Mouse (Mus musculus): ENCODE data around the gene Pcdh9. TPM values are rescaled to one million over a fixed set of nuclear protein-coding genes. Genes with fewer than 3 reads are reported as not detected.

Gene Pcdh9
- polyA plus RNA-seq, 2 experiments = 6.4 to 44.0 TPM

DNA sequence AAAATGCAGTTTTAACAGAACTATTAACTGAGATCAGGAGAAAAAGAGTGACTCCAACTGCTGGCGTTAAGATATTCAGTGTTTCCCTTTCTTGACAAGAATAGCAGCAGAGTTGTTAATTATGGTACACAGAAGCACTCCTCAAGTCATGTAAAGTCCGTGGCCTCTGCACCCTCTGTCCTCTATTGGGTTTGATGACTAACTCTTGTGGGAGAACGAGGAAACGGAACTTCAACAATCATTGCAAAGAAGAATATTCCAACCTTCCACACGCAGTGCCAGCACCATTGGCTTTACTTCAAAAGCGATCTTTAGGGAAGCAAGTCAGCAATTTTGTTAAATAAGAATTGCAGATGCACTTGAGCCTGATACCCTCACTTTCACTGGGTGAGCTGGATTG is 849.9 kb downstream of the Pcdh9 start:
- no peaks in the 10 kb centered on the region for H3K9me3 ChIP-seq (ENCODE audit: control insufficient read depth, low read length)
- H3K27ac ChIP-seq (replicated peaks; ENCODE audit: low read depth, low read length) = no peak overlapping the region
- no peak for TF ChIP-seq POLR2A (IDR thresholded peaks at IDR 0.05; ENCODE audit: borderline replicate concordance, extremely low read depth, insufficient read depth, insufficient read length)
- ATAC-seq (ENCODE audit: low FRiP score, low read depth) = no peak
- 67% methylated on average over 6 of the region's 6 CpGs for WGBS
- no peak overlapping the region for H3K9ac ChIP-seq (ENCODE audit: low read depth, low read length, severe bottlenecking)
- no peaks in the 10 kb centered on the region for H3K4me1 ChIP-seq (ENCODE audit: control insufficient read depth, insufficient read depth, low read length)
- no peak overlapping the region for H3K4me2 ChIP-seq (replicated peaks; ENCODE audit: low read depth, low read length, severe bottlenecking)
- H3K27me3 ChIP-seq (ENCODE audit: control insufficient read depth, insufficient read depth, low read length) = no peaks in the 10 kb centered on the region
- H3K36me3 ChIP-seq (ENCODE audit: control insufficient read depth, insufficient read depth, low read length) = no peaks in the 10 kb centered on the region
- no peak overlapping the region for H3K4me3 ChIP-seq (replicated peaks; ENCODE audit: low read length)
- DNase-seq (ENCODE audit: low spot score) = peak; percentile 7

DNA sequence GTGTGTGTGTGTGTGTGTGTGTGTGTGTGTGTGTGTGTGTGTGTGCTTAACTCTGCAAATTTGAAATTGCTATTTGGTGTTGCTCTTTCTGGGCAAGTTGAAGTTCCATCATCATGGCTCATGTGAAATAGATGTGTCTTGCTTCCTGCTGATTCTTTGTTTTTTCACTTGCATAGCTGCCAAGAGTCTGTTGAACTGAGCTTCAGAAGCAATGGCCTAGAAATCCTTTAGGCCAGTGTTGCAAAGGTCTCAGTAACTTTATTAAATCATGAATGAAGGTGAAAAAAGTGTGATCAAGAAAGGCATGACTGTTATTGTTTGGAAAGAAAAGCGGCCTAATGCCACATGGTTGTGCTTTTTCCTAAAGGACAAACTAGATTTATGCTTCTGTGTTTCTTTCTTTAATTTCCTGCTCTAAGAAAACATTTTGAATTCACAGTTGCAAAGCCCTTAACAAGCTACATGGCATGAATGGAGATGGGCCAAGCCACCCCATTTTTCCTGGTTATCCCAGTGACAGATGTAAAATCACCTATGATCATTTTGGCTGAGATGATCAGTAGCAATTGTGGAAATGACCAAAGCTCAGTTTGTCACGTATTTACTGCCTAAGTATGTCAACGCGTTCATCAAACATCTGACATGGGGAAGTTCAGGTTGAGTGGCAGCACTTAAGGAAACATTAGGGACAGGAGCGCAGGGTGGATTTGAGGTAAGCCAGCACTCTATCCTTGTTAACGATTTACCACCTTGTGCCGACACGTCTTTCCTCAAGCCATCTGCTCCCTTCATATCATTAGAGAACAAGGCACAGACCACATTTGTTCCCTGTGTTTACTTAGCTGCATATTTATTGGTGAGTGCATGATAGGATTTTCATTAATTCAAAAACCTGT is 850.9 kb downstream of the Pcdh9 start:
- H3K9ac ChIP-seq (ENCODE audit: low read depth, low read length, severe bottlenecking) = no peak overlapping the region
- H3K4me1 ChIP-seq (ENCODE audit: control insufficient read depth, insufficient read depth, low read length) = no peaks in the 10 kb centered on the region
- H3K36me3 ChIP-seq (ENCODE audit: control insufficient read depth, insufficient read depth, low read length) = no peaks in the 10 kb centered on the region
- H3K4me3 ChIP-seq (replicated peaks; ENCODE audit: low read length) = no peak overlapping the region
- no peak for TF ChIP-seq POLR2A (IDR thresholded peaks at IDR 0.05; ENCODE audit: borderline replicate concordance, extremely low read depth, insufficient read depth, insufficient read length)
- 45% methylated on average over 8 of the region's 8 CpGs for WGBS
- no peaks in the 10 kb centered on the region for H3K27me3 ChIP-seq (ENCODE audit: control insufficient read depth, insufficient read depth, low read length)
- H3K9me3 ChIP-seq (ENCODE audit: control insufficient read depth, low read length) = no peaks in the 10 kb centered on the region
- no peak overlapping the region for H3K27ac ChIP-seq (replicated peaks; ENCODE audit: low read depth, low read length)
- no peak overlapping the region for H3K4me2 ChIP-seq (replicated peaks; ENCODE audit: low read depth, low read length, severe bottlenecking)
- DNase-seq (ENCODE audit: low spot score) (no peak), ATAC-seq (ENCODE audit: low FRiP score, low read depth) (no peak)

DNA sequence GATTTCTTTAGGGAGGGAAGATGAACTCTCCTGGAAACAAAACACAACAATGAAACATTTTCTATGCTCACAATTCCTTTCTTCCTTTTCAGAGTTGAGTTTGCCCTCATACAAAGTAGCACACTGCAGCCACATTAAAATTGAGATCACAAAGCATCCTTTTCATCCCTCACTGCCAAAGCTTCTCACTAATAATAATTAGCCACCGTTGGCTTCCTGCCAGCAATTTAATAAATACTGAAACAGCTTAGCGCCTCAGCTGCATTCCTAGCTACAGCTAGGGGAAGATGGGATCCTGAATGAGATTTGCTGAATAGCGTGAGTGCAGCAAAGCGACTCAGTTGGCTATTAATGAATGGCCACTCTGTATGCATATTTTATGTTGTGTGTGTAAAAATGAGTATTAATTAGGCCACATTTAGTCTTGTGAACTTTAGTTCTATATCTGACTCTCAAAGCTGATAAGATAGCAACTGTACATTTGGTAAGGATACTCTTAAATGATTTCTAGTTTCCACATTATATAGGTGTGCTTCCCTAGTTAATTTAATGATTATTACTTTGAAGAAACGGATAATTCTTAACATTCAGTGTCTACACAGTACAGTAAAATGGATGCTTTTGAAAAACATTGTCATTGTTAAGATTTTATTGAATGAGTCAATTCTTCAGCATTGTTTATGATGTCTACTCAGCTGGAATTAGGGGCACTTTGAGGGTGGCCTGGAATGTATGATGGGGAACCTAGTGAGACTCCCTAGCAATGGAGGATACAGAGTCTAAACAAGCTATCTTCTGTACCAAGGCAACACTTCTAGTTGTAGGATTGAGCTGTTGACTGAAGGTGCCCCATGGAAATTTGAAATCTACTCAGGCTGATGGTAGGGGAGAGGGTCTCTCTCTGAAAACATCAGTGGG is 881.1 kb downstream of the Pcdh9 start:
- H3K27me3 ChIP-seq (ENCODE audit: control insufficient read depth, insufficient read depth, low read length) = no peaks in the 10 kb centered on the region
- no peak overlapping the region for H3K4me2 ChIP-seq (replicated peaks; ENCODE audit: low read depth, low read length, severe bottlenecking)
- H3K9ac ChIP-seq (ENCODE audit: low read depth, low read length, severe bottlenecking) = no peak overlapping the region
- H3K27ac ChIP-seq (replicated peaks; ENCODE audit: low read depth, low read length) = no peak overlapping the region
- WGBS = 63% methylated on average over 5 of the region's 5 CpGs
- TF ChIP-seq POLR2A (IDR thresholded peaks at IDR 0.05; ENCODE audit: borderline replicate concordance, extremely low read depth, insufficient read depth, insufficient read length) = no peak
- DNase-seq (ENCODE audit: low spot score) = peak; percentile 22
- H3K36me3 ChIP-seq (ENCODE audit: control insufficient read depth, insufficient read depth, low read length) = no peaks in the 10 kb centered on the region
- H3K9me3 ChIP-seq (ENCODE audit: control insufficient read depth, low read length) = no peaks in the 10 kb centered on the region
- H3K4me1 ChIP-seq (ENCODE audit: control insufficient read depth, insufficient read depth, low read length) = no peaks in the 10 kb centered on the region
- ATAC-seq (ENCODE audit: low FRiP score, low read depth) = no peak
- no peak overlapping the region for H3K4me3 ChIP-seq (replicated peaks; ENCODE audit: low read length)

Measured in limb, embryonic 14.5 days (tissue).